Mouse (Mus musculus): ENCODE results near the gene Trim59. TPM values are rescaled to one million over a fixed set of nuclear protein-coding genes. Genes with fewer than 3 reads are reported as not detected.

Trim59 gene
- polyA plus RNA-seq, 1 experiment from 2014 or later = 53.8 TPM

DNA sequence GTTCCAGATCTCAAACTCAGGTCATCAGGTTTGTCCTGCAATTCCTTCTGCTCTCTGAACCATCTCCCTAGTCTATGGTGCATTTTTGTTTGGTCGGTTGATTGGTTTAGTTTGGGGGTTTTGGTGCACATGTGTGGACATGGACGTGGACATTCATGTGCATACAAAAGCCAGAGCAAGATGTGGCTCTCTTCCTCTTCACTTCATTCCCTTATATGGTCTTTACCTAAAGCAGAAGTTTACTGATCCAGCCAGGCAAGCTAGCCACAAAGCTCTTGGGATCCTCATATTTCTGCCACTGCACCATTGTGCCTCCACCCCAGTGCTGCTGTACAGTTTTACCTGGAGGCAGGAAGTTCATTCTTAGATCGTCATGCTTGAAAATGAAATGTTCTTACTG lies 27.4 kb downstream of the Trim59 start:
- TF ChIP-seq CTCF (IDR thresholded peaks at IDR 0.05; ENCODE audit: low read depth) (no peak), EP300 (IDR thresholded peaks at IDR 0.05; ENCODE audit: low read depth) (no peak)
- H3K9me3 ChIP-seq (ENCODE audit: low read length) = no peaks in the 10 kb centered on the region
- H3K27ac ChIP-seq (ENCODE audit: low read depth) = no peak overlapping the region
- no peak for DNase-seq
- H3K4me3 ChIP-seq (ENCODE audit: low read depth, low read length) = no peak overlapping the region
- no peaks in the 10 kb centered on the region for H3K4me1 ChIP-seq (ENCODE audit: insufficient read depth)
- no peaks in the 10 kb centered on the region for H3K27me3 ChIP-seq (ENCODE audit: insufficient read depth, low read length)
- 73% methylated on average over 3 of the region's 3 CpGs for WGBS (ENCODE audit: insufficient replicate concordance)
- no peak overlapping the region for H3K9ac ChIP-seq (replicated peaks)
- peaks cover 78% of the 10 kb centered on the region for H3K36me3 ChIP-seq (replicated peaks; ENCODE audit: insufficient read depth, low read length)
- ATAC-seq = no peak
- no peak overlapping the region for H3K4me2 ChIP-seq (ENCODE audit: low read depth, low read length)

DNA sequence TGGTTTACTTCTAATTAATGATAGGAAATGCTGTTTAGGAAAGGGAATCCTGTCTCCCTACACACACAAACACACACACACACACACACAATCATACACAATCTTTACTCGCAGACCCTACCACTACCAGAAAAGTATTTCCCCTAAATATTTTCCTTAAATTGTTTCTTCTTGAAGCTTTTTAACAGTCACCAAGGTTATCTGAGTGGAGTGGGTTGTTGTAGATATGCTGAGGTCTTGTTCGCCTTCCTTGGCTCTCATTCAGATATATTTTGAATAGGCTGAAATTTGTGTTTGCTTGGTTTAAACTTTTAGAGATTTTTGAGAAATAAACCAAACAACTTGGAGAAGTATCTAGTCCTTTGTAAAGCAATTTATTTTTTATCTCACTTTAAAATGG lies 35.7 kb downstream of the Trim59 start:
- Histone ChIP-seq H3K27ac (ENCODE audit: low read depth) (no peak overlapping the region), H3K4me1 (ENCODE audit: insufficient read depth) (no peaks in the 10 kb centered on the region), H3K27me3 (ENCODE audit: insufficient read depth, low read length) (no peaks in the 10 kb centered on the region), H3K36me3 (replicated peaks; ENCODE audit: insufficient read depth, low read length) (peaks cover 25% of the 10 kb centered on the region), H3K4me2 (ENCODE audit: low read depth, low read length) (peak overlapping the region; percentile 31; the same call in 1 of the 2 replicates), H3K9me3 (ENCODE audit: low read length) (no peaks in the 10 kb centered on the region), H3K4me3 (ENCODE audit: low read depth, low read length) (no peak overlapping the region), H3K9ac (replicated peaks) (no peak overlapping the region)
- WGBS (ENCODE audit: insufficient replicate concordance) = 60% methylated on average over 2 of the region's 2 CpGs
- DNase-seq (no peak), ATAC-seq (no peak)
- TF ChIP-seq EP300 (IDR thresholded peaks at IDR 0.05; ENCODE audit: low read depth) (no peak), CTCF (IDR thresholded peaks at IDR 0.05; ENCODE audit: low read depth) (no peak)

DNA sequence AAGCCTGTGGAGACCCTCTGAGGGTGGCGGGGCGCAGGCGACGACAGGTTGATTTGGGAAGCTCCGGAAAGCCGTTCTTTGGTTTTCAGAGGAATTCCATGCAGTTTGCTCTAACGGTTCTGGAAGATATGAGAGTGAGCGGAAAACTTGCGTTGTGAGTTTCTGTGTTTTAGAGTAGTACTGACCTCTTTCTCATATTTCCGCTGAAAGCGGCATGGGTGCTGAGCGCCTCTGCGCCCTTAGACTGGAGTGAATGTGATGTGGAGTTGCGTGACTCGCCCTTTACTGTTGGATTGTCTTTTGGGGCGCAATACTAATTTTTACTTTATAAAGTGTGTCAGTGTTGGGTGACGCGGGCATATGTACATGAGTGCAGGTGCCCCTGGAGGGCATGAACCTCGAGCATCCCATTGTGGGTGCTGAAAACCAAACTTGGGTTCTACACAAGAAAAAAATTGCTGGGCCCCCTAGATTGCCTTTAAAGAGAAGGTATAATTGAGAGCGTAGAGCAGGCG lies 38.3 kb downstream of the Trim59 start:
- Histone ChIP-seq H3K4me1 (ENCODE audit: insufficient read depth) (no peaks in the 10 kb centered on the region), H3K4me2 (ENCODE audit: low read depth, low read length) (peak overlapping the region; percentile 69), H3K9me3 (ENCODE audit: low read length) (no peaks in the 10 kb centered on the region), H3K9ac (replicated peaks) (peak overlapping the region; percentile 99), H3K36me3 (replicated peaks; ENCODE audit: insufficient read depth, low read length) (peaks cover 9% of the 10 kb centered on the region), H3K27ac (ENCODE audit: low read depth) (peak overlapping the region; percentile 97), H3K4me3 (ENCODE audit: low read depth, low read length) (peak overlapping the region; percentile 100), H3K27me3 (ENCODE audit: insufficient read depth, low read length) (no peaks in the 10 kb centered on the region)
- TF ChIP-seq CTCF (IDR thresholded peaks at IDR 0.05; ENCODE audit: low read depth) = no peak
- TF ChIP-seq EP300 (IDR thresholded peaks at IDR 0.05; ENCODE audit: low read depth) = no peak
- no peak for DNase-seq
- no peak for ATAC-seq
- whole genome bisulfite sequencing (ENCODE audit: insufficient replicate concordance) = 3% methylated on average over 21 of the region's 21 CpGs

DNA sequence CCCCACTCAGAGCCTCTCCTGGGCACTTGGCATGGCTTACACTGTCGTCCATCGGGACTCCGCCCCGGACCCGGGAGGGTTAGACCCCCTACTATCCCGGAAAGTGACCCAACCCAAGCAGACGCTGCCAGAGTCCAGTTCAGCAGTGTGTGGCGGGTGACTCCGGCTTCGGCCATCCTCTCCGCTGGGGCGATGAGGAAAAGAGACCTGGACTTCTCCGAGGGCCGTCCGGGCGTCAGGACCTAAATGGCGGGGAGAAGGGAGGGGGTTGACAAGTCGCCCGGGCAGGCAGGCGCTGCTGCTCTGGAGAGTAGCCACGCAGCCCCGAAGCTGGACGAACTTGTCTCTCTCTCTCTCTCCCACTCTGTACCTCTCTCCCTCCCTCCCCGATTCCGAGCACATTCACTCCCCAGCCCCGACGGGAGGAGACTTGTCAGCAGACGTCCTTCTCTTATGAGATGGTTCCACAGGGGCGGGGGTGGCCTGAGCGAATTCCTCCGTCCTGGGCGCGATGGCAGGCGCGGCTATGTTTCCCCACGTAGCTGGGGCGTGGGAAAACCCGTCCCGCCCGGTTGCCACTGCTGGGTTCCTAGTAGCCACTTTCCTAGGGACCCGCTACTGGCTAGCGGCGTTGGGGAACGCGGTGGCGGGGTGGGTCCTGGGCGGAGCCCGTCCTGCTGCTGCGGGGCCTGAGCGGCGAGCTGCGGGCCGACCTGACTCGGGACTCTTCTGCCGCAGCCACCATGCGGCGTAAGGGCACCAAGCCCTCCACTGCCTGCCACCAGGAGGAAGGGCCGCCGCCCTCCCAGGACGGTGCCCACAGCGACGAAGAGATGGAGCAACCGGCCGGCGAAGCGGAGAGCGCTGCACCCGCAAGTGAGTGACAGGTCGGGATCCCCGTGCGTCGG lies 39.0 kb downstream of the Trim59 start:
- TF ChIP-seq EP300 (IDR thresholded peaks at IDR 0.05; ENCODE audit: low read depth) = no peak
- TF ChIP-seq CTCF (IDR thresholded peaks at IDR 0.05; ENCODE audit: low read depth) = peak; percentile 53
- Histone ChIP-seq H3K4me1 (ENCODE audit: insufficient read depth) (no peaks in the 10 kb centered on the region), H3K27ac (ENCODE audit: low read depth) (peak overlapping the region; percentile 97), H3K9me3 (ENCODE audit: low read length) (no peaks in the 10 kb centered on the region), H3K4me3 (ENCODE audit: low read depth, low read length) (peak overlapping the region; percentile 100), H3K9ac (replicated peaks) (peak overlapping the region; percentile 99), H3K36me3 (replicated peaks; ENCODE audit: insufficient read depth, low read length) (peaks cover 9% of the 10 kb centered on the region), H3K4me2 (ENCODE audit: low read depth, low read length) (peak overlapping the region; percentile 69), H3K27me3 (ENCODE audit: insufficient read depth, low read length) (no peaks in the 10 kb centered on the region)
- peak; percentile 44 for ATAC-seq
- peak; percentile 80 for DNase-seq
- WGBS (ENCODE audit: insufficient replicate concordance) = under 1% methylated on average over 70 of the region's 72 CpGs

DNA sequence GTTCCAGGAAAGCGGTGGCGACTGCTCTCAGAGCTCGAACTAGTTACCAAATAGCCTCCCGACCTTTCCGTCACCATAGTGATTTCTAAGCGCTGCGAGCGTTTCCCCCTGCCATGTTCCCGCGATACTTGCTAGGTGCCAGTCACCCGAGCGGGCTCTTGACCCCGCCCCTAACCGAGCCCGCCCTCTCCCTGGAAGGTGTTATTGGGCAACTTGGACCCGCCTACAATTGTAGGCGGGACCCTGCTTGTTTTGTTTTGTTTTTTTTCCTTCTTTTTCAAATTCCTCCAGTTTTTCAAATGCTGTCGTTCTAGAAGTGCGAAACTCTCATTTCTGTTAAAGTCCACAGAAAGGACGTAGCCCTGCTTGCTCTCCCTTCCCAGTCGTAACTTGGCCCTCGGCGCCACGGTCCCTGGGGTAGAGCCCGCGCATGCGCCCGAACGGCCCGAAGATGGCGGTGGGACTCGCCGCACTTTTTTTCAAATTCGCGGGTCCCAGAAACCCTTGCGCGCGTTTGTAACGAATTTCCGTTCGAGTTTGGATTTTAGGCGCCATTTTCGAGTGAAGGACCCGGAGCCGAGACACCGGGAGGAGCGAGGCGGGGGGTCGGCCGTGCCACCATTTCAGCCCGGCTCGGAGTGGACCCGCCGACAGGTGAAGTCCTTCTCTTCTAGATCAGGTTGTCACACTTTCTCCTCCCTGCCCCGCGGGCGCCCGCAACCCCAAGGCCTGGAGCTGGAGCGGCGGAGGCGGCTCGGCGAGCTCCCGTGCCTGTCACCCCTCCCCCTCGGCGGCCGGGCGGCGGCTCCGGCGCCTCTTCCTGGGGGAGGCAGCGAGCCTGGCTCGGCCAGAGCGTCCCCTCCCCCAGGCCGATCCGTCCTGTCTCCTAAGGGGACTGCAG lies 39.9 kb downstream of the Trim59 start, which contains the start of the genes Ift80 and Smc4:
TSS of gene Ift80 (minus strand) at position 134 of the 901 bp plus-strand sequence.
TSS of gene Smc4 (plus strand) at position 302 of the 901 bp plus-strand sequence.
- Histone ChIP-seq H3K4me2 (ENCODE audit: low read depth, low read length) (peak within 1 kb of the TSS; percentile 75), H3K36me3 (replicated peaks; ENCODE audit: insufficient read depth, low read length) (peaks cover 7% of the 10 kb centered on the region), H3K27ac (ENCODE audit: low read depth) (peak within 1 kb of the TSS; percentile 97), H3K4me1 (ENCODE audit: insufficient read depth) (no peaks in the 10 kb centered on the region), H3K27me3 (ENCODE audit: insufficient read depth, low read length) (no peaks in the 10 kb centered on the region), H3K9ac (replicated peaks) (peak within 1 kb of the TSS; percentile 99), H3K4me3 (ENCODE audit: low read depth, low read length) (peak within 1 kb of the TSS; percentile 100), H3K9me3 (ENCODE audit: low read length) (no peaks in the 10 kb centered on the region)
- DNase-seq = peak; percentile 97
- ATAC-seq = peak; percentile 93
- TF ChIP-seq CTCF (IDR thresholded peaks at IDR 0.05; ENCODE audit: low read depth) (no peak), EP300 (IDR thresholded peaks at IDR 0.05; ENCODE audit: low read depth) (peak; percentile 74; the same call in 1 of the 2 replicates)
- WGBS (ENCODE audit: insufficient replicate concordance) = under 1% methylated on average over 74 of the region's 76 CpGs
